Mouse (Mus musculus) liver, embryonic 14.5 days (tissue): ENCODE measurements around the gene Dock4. TPM values are rescaled to one million over a fixed set of nuclear protein-coding genes. Genes with fewer than 3 reads are reported as not detected.

ENCODE experiments used
- ATAC-seq: fragments of 200-750 bp; cut with Nextera tagmentation; 2 replicates; pipeline ENCODE4 v1.8.0; 2017; ENCODE audit warnings: moderate number of reproducible peaks, mild to moderate bottlenecking, moderate library complexity; ENCODE audit not compliant: insufficient read depth
- DNase-seq, 3 experiments: peaks; one replicate each; pipeline ENCODE4 v3.0.0-alpha.2; 2012 to 2013; ENCODE audit warnings: low read depth in 3 of 3, low spot score in 3 of 3
- H3K27ac ChIP-seq: fragments of 300-500 bp; sonication (generic); 2 replicates; pipeline ENCODE4 v1.5.1; 2014; ENCODE audit warnings: moderate library complexity, mild to moderate bottlenecking, control low read depth, inconsistent platforms
- H3K27me3 ChIP-seq: fragments of 300-500 bp; sonication (generic); 2 replicates; pipeline ENCODE4 v1.6.1; 2014; ENCODE audit warnings: mild to moderate bottlenecking, low read length, moderate library complexity; ENCODE audit not compliant: control insufficient read depth, insufficient read depth
- H3K36me3 ChIP-seq: fragments of 300-500 bp; sonication (generic); replicated peaks from 2 replicates; pipeline ENCODE4 v1.6.1; 2014; ENCODE audit warnings: low read depth; ENCODE audit not compliant: control insufficient read depth, insufficient read depth
- H3K4me1 ChIP-seq, 2 experiments: fragments of 200-500 bp in 1 of 2; fragments of 300-500 bp in 1 of 2; sonication (generic) in 1 of 2; replicated peaks; 2 replicates each; pipeline ENCODE4 v1.6.1; 2012 to 2014; ENCODE audit warnings: antibody characterized with exemption in 1 of 2, inconsistent platforms in 1 of 2, low read length in 1 of 2; ENCODE audit not compliant: control insufficient read depth in 2 of 2, insufficient read depth in 2 of 2
- H3K4me2 ChIP-seq: fragments of 300-500 bp; sonication (generic); 2 replicates; pipeline ENCODE4 v1.6.1; 2014; ENCODE audit warnings: low read depth, mild to moderate bottlenecking, control low read depth, moderate library complexity
- H3K4me3 ChIP-seq, 2 experiments: fragments of 200-500 bp in 1 of 2; fragments of 300-500 bp in 1 of 2; sonication (generic) in 1 of 2; 2 replicates each; pipeline ENCODE4 v1.5.1; 2012 to 2014; ENCODE audit warnings: low read depth in 2 of 2, low read length in 2 of 2, mild to moderate bottlenecking in 2 of 2, control low read depth in 1 of 2, inconsistent platforms in 1 of 2, moderate library complexity in 1 of 2; ENCODE audit not compliant: insufficient read depth in 1 of 2
- H3K9ac ChIP-seq: fragments of 300-500 bp; sonication (generic); replicated peaks from 2 replicates; pipeline ENCODE4 v1.6.1; 2014; ENCODE audit warnings: mild to moderate bottlenecking, control low read depth, moderate library complexity
- H3K9me3 ChIP-seq: fragments of 300-500 bp; sonication (generic); 2 replicates; pipeline ENCODE4 v1.6.1; 2016; ENCODE audit warnings: low read length, mixed read lengths; ENCODE audit not compliant: control insufficient read depth
- CTCF ChIP-seq: IDR thresholded peaks from 2 replicates; pipeline ENCODE4 v1.5.1; 2016; ENCODE audit warnings: antibody characterized with exemption, low read depth, control low read depth
- EP300 ChIP-seq: IDR thresholded peaks from 2 replicates; pipeline ENCODE4 v1.6.1; 2016; ENCODE audit warnings: antibody characterized with exemption, low read depth
- WGBS: fragments of 180-500 bp; shearing (Covaris S2); extraction: QIAGEN DNeasy Blood & Tissue Kit; methylation state at CpG from one replicate; pipeline ENCODE4 v1.1.7; 2014; ENCODE audit not compliant: insufficient replicate concordance; 5-methylcytosine and 5-hydroxymethylcytosine counted together
- polyA plus RNA-seq, 2 experiments: library from polyadenylated mRNA; depleted of rRNA in 1 of 2; stranded (reverse) in 1 of 2; unstranded in 1 of 2; fragments of >200 nt; fragmentation: Nextera tagmentation in 1 of 2; extraction: Ambion mirVana in 1 of 2; gene quantifications; 2 replicates each; pipeline versions ENCODE4 v1.2.1 to v1.2.3; 2012 to 2014

Gene Dock4
- polyA plus RNA-seq, 2 experiments, result 0.49 to 0.57 TPM

DNA sequence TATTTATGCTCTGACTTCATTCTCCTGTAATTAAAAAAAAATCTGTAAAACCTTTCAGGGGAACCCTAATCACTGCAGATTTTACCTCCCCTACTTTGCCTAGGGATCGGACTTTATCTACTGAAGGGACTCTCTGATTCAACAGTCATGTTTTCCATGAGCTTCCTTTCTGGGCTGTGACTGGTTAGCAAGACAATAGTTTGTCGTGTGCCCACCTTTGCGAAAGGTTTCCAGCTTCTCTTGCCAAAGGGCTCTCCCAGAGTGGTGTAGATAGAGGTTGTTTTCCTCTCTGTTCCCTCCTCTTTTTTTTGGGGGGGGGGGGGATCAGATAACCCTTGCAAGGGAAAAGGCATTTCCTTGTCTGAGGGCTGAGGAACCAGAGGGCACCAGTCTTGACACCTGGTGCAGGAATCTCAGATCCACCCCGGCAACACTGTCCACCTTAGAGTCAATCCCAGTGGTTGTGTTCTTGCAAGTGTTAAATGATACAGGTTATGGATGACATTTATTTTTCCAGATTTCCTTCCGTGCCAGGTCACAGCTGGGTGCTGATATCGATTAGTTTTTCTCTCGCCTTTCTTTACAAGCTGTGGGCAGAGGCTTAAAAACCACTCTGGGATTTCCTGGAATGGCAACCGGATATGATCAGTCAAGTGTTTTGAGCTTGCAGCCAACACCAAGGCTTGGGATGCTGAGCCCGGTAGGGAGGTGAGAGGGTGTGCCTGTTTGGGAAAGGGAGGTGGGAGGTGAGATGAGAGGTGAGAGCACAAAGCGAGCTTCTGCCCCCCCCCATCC is 2.0 kb downstream of the Dock4 start:
- H3K4me2 ChIP-seq, result peak overlapping the region; percentile 88
- peak overlapping the region in 1 of 2 experiments; percentile 0; a peak in 1 of 4 replicates for H3K4me3 ChIP-seq
- no peaks in the 10 kb centered on the region for H3K9me3 ChIP-seq
- no peaks in the 10 kb centered on the region for H3K36me3 ChIP-seq
- no peak overlapping the region for H3K9ac ChIP-seq
- 7% methylated on average over 10 of the region's 10 CpGs for WGBS
- no peak for DNase-seq
- H3K4me1 ChIP-seq, result peaks cover 2 to 5% of the 10 kb centered on the region in 2 experiments; a peak in 3 of 4 replicates
- no peak for ATAC-seq
- no peak for TF ChIP-seq EP300
- peaks cover 34% of the 10 kb centered on the region for H3K27me3 ChIP-seq
- no peak overlapping the region for H3K27ac ChIP-seq

- no peak overlapping the region for H3K4me3 ChIP-seq
- no peaks in the 10 kb centered on the region for H3K36me3 ChIP-seq
- TF ChIP-seq EP300 (no peak), CTCF (no peak)
- WGBS, result 69% methylated on average over 9 of the region's 9 CpGs
- H3K27me3 ChIP-seq, result peaks cover 34% of the 10 kb centered on the region
- DNase-seq (no peak), ATAC-seq (no peak)
- H3K4me1 ChIP-seq, result peaks cover 2 to 5% of the 10 kb centered on the region in 2 experiments; a peak in 3 of 4 replicates
- H3K4me2 ChIP-seq, result no peak overlapping the region
- H3K9me3 ChIP-seq, result no peaks in the 10 kb centered on the region
- H3K27ac ChIP-seq, result no peak overlapping the region
- H3K9ac ChIP-seq, result no peak overlapping the region
Measured at GRCm38 (mm10) chr12:40449119-40449795, 3.5 kb downstream of the Dock4 start.

GRCm38 (mm10) chr12:40456517-40456916 is 10.8 kb downstream of the Dock4 start:
- WGBS, result 56% methylated on average over 2 of the region's 2 CpGs
- Histone ChIP-seq H3K9me3 (no peaks in the 10 kb centered on the region), H3K27me3 (no peaks in the 10 kb centered on the region), H3K9ac (no peak overlapping the region), H3K4me2 (no peak overlapping the region), H3K4me1 (no peaks in the 10 kb centered on the region), H3K4me3 (no peak overlapping the region), H3K27ac (no peak overlapping the region), H3K36me3 (no peaks in the 10 kb centered on the region)
- DNase-seq (no peak), ATAC-seq (no peak)
- TF ChIP-seq EP300 (no peak), CTCF (no peak)

DNA sequence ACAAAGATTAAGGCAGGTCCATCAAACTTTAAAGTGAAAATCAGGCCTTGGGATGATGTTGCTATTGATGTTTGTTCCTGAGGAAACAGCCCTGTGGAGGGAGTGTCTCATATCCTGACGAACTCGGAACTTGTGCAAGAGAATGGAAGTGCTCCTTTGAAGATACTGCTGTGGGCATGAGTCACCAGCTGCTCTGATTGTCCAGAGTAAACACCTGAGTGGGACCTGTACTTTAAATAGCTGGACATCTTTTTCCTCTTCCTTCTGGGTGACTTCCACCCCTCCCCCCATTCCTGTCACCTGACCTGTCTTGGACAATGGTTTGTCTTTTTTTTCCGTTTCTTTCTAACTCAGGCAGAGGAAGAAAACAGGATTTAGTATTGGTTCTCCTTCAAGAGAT is 13.2 kb downstream of the Dock4 start:
- Histone ChIP-seq H3K9ac (no peak overlapping the region), H3K27ac (no peak overlapping the region), H3K4me2 (no peak overlapping the region), H3K9me3 (no peaks in the 10 kb centered on the region), H3K4me1 (no peaks in the 10 kb centered on the region), H3K36me3 (no peaks in the 10 kb centered on the region), H3K4me3 (no peak overlapping the region), H3K27me3 (no peaks in the 10 kb centered on the region)
- TF ChIP-seq CTCF (no peak), EP300 (no peak)
- ATAC-seq (no peak), DNase-seq (no peak)
- WGBS, result 42% methylated on average over 3 of the region's 3 CpGs

DNA sequence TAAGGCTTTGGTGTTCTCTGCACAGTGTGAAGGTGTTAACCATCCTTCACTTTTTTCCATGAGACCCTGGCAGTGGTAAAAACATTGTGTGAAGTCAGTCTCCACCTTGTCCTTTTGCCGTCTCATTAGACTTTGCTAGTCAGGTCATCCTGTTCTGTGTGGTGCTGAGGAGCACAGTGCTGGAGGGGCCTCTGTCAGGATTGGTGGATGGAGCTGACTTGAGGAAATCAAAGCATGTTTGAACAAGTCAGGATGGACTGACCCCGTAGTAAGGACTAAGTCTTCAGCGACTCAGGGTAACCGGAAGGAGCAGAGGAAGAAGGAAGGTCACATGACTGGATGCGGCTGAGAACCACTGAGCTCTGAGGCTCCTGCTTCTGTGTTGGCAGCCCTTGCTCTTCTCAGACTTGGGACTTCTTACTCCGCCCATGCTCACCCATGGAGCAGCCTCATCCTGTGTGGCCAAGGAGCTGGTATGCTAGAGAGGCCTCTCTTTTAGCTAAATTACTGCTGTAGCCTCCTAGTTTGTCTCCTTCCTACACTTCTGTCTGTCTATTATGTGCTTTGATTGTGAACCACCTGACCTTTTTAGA is 14.0 kb downstream of the Dock4 start:
- Histone ChIP-seq H3K27me3 (no peaks in the 10 kb centered on the region), H3K9me3 (no peaks in the 10 kb centered on the region), H3K36me3 (no peaks in the 10 kb centered on the region), H3K4me2 (no peak overlapping the region), H3K9ac (no peak overlapping the region), H3K27ac (no peak overlapping the region), H3K4me1 (no peaks in the 10 kb centered on the region), H3K4me3 (no peak overlapping the region)
- DNase-seq (no peak), ATAC-seq (no peak)
- TF ChIP-seq CTCF (no peak), EP300 (no peak)
- WGBS, result 38% methylated on average over 6 of the region's 6 CpGs
